Mouse (Mus musculus) heart, postnatal 0 days (tissue): ENCODE measurements at regions not wholly inside any gene's neighbourhood (a gene's known extent, or its start where the extent isn't known, plus 50 kb on each side); places are given as distances from the start of the nearest gene placed in this dataset.

Experiments used
- ATAC-seq: fragments of 200-750 bp; cut with Nextera tagmentation; 2 replicates; pipeline ENCODE4 v1.8.0; 2017; ENCODE audit warnings: low read depth, moderate number of reproducible peaks, moderate library complexity; ENCODE audit not compliant: insufficient read depth
- DNase-seq: peaks from one replicate; pipeline ENCODE4 v3.0.0-alpha.2; 2016; ENCODE audit warnings: low spot score
- H3K27ac ChIP-seq: fragments of 300-500 bp; sonication (generic); 2 replicates; pipeline ENCODE4 v1.5.1; 2014; ENCODE audit warnings: low read depth, mild to moderate bottlenecking
- H3K27me3 ChIP-seq: fragments of 300-500 bp; sonication (generic); 2 replicates; pipeline ENCODE4 v1.6.1; 2014; ENCODE audit warnings: low read length, mixed read lengths; ENCODE audit not compliant: control insufficient read depth, insufficient read depth
- H3K36me3 ChIP-seq: fragments of 300-500 bp; sonication (generic); replicated peaks from 2 replicates; pipeline ENCODE4 v1.6.1; 2014; ENCODE audit warnings: low read length, mixed read lengths; ENCODE audit not compliant: control insufficient read depth, insufficient read depth
- H3K4me1 ChIP-seq: fragments of 300-500 bp; sonication (generic); 2 replicates; pipeline ENCODE4 v1.6.1; 2014; ENCODE audit warnings: antibody characterized with exemption; ENCODE audit not compliant: control insufficient read depth, insufficient read depth
- H3K4me2 ChIP-seq: fragments of 300-500 bp; sonication (generic); 2 replicates; pipeline ENCODE4 v1.6.1; 2014; ENCODE audit warnings: low read depth, mild to moderate bottlenecking, low read length, moderate library complexity
- H3K4me3 ChIP-seq: fragments of 300-500 bp; sonication (generic); 2 replicates; pipeline ENCODE4 v1.5.1; 2014; ENCODE audit warnings: low read depth, low read length
- H3K9ac ChIP-seq: fragments of 300-500 bp; sonication (generic); replicated peaks from 2 replicates; pipeline ENCODE4 v1.6.1; 2014; ENCODE audit warnings: low read depth, low read length, mixed read lengths
- H3K9me3 ChIP-seq: fragments of 300-500 bp; sonication (generic); replicated peaks from 2 replicates; pipeline ENCODE4 v1.6.1; 2016; ENCODE audit warnings: low read length; ENCODE audit not compliant: control insufficient read depth
- CTCF ChIP-seq: IDR thresholded peaks from 2 replicates; pipeline ENCODE4 v1.5.1; 2016; ENCODE audit warnings: antibody characterized with exemption, control low read depth, low read depth
- EP300 ChIP-seq: IDR thresholded peaks from 2 replicates; pipeline ENCODE4 v1.6.1; 2016; ENCODE audit warnings: antibody characterized with exemption, low read depth
- WGBS: fragments of 180-500 bp; shearing (Covaris S2); extraction: QIAGEN DNeasy Blood & Tissue Kit; methylation state at CpG from one replicate; pipeline ENCODE4 v1.1.7; 2014; 5-methylcytosine and 5-hydroxymethylcytosine counted together

DNA sequence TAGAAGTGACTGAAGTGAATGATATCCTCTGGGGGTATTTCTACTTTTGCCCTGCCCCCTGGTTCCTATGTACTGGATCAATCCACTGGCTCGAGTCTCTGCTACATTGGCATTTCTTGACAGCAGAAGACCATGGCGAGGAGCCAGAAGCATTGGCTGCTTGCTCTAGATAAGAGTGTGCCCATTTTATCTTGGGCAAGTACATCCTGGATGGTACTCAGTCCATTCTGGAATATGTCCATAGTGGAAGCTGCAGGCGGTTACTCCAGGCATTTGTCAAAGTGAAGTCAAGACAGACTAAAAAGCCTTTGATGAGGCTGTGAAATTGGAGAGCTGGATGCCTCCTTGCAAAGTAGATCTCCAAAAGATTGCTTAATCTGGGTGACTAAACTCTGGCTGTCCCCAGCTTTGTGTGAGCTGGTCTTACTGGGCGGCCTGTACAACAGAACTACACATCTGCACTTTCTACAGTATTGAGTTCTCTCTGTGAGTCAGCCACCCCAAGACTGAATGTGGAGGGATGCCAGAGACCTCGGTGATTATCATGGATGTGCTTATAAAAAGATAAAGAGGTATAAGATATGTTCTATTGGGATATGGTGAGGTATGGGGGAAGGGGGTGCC lies 222.6 kb upstream of the Peli2 start:
- DNase-seq = no peak
- no peak overlapping the region for H3K9ac ChIP-seq
- no peak for TF ChIP-seq EP300
- no peak for TF ChIP-seq CTCF
- no peak overlapping the region for H3K4me2 ChIP-seq
- no peaks in the 10 kb centered on the region for H3K4me1 ChIP-seq
- no peak overlapping the region for H3K4me3 ChIP-seq
- no peak overlapping the region for H3K27ac ChIP-seq
- no peaks in the 10 kb centered on the region for H3K9me3 ChIP-seq
- H3K27me3 ChIP-seq = no peaks in the 10 kb centered on the region
- H3K36me3 ChIP-seq = no peaks in the 10 kb centered on the region
- ATAC-seq = no peak
- WGBS = 61% methylated on average over 5 of the region's 5 CpGs

DNA sequence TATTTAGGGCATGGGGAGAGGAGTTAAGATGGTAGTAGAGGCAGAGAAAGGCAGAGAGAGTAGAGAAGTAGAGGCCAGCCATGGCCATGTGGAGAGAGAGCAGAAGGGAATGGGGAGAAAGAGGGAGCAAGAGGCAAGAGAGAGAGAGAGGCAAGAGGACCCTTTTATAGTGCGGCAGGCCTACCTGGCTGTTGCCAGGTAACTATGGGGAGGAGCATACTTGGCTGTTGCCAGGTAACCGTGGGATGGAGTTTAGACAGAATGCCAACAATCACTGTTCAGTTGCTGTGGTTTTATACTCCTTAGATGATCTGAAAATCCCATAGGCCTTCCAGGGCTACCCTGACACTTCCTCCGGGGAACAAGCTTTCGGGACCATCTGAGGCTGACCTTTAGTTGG lies 222.0 kb upstream of the Peli2 start:
- Histone ChIP-seq H3K4me2 (no peak overlapping the region), H3K36me3 (no peaks in the 10 kb centered on the region), H3K27ac (no peak overlapping the region), H3K4me1 (no peaks in the 10 kb centered on the region), H3K9me3 (no peaks in the 10 kb centered on the region), H3K4me3 (no peak overlapping the region), H3K9ac (no peak overlapping the region), H3K27me3 (no peaks in the 10 kb centered on the region)
- TF ChIP-seq EP300 (no peak), CTCF (no peak)
- WGBS = 74% methylated on average over 4 of the region's 4 CpGs
- ATAC-seq (no peak), DNase-seq (no peak)

DNA sequence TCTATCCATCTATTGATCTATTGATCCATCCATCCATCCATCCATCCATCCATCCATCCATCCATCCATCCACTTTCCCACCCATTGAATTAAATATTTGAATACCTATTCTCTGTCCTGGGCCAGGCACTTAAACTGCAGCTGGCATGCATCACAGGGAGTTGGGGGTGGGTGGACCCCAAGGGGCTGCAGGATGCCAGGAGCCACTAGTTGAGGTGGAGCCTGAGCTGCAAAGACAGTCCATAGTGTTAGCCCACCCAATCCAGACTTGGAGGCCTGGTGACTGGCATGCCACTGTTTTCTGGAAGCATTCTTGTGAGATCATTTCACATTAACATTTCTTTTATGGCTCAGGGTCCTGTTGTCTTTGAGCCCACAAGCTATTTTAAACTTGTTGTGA lies 215.3 kb upstream of the Peli2 start:
- no peaks in the 10 kb centered on the region for H3K36me3 ChIP-seq
- H3K4me2 ChIP-seq = no peak overlapping the region
- no peak overlapping the region for H3K27ac ChIP-seq
- ATAC-seq (no peak), DNase-seq (no peak)
- H3K9me3 ChIP-seq = no peaks in the 10 kb centered on the region
- no peak overlapping the region for H3K9ac ChIP-seq
- no peaks in the 10 kb centered on the region for H3K4me1 ChIP-seq
- no peak overlapping the region for H3K4me3 ChIP-seq
- TF ChIP-seq EP300 (no peak), CTCF (no peak)
- H3K27me3 ChIP-seq = no peaks in the 10 kb centered on the region

DNA sequence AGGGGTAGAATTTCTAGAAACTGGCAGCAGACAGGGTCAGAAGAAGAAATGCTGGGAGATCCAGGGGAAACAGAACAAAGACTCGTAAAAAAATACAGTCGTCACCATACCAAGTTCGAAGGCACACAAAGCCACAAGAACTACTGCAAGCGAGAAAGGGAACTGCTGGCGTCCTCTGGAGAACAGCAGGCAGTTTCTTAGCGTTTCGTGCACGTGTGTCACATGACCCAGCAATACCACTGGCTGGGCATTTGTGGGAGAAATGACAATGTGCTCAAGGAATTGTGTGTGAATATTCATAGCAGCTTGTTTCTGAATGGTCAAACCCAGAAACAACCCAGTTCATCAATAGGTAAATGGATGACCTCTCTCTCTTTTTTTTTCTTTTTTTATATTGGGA lies 211.5 kb upstream of the Peli2 start:
- no peaks in the 10 kb centered on the region for H3K36me3 ChIP-seq
- whole genome bisulfite sequencing = 56% methylated on average over 8 of the region's 8 CpGs
- H3K4me1 ChIP-seq = no peaks in the 10 kb centered on the region
- no peak overlapping the region for H3K27ac ChIP-seq
- H3K4me2 ChIP-seq = peak overlapping the region; percentile 23; the same call in 1 of the 2 replicates
- H3K9me3 ChIP-seq = no peaks in the 10 kb centered on the region
- H3K4me3 ChIP-seq = no peak overlapping the region
- no peak for ATAC-seq
- no peak overlapping the region for H3K9ac ChIP-seq
- DNase-seq = no peak
- TF ChIP-seq CTCF (no peak), EP300 (no peak)
- no peaks in the 10 kb centered on the region for H3K27me3 ChIP-seq

DNA sequence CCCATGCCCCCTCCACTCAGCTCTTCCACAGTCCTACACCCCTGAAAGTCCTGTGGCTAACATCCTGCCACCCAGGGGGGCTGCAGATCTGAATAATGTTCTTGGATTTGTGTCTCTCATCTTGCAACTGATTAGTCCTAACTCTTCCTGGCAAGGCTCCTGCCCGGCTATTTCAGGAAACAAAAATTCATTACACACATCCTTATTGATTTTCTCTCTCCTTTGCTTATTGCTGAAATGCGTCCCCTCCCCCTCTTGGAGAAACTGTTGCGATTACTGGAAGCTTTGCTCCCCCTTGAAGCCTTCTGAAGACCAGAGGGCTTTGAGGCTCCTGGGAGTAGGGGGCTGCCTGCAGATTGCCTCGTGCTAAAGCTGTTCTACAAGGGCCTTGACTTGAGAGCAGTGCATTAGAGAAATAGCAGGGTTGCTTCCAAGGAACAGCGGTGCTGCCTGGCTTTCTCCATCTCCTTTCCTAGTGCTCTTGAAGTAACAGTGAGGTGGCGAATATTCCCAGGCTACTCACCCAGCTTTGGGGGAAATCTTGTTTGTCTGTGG lies 209.8 kb upstream of the Peli2 start:
- H3K4me1 ChIP-seq = no peaks in the 10 kb centered on the region
- no peaks in the 10 kb centered on the region for H3K9me3 ChIP-seq
- DNase-seq (no peak), ATAC-seq (no peak)
- no peaks in the 10 kb centered on the region for H3K36me3 ChIP-seq
- H3K9ac ChIP-seq = no peak overlapping the region
- no peak overlapping the region for H3K4me3 ChIP-seq
- no peak overlapping the region for H3K4me2 ChIP-seq
- H3K27ac ChIP-seq = no peak overlapping the region
- no peaks in the 10 kb centered on the region for H3K27me3 ChIP-seq
- TF ChIP-seq EP300 = no peak
- no peak for TF ChIP-seq CTCF
- 50% methylated on average over 6 of the region's 6 CpGs for WGBS
